Mouse (Mus musculus) induced T-regulatory cell, adult 2 months (primary cell): Measurements from ENCODE around the gene Olfr1128.
"Not testable (repeated sequence)": the region's sequence is repeated elsewhere in the genome, so short reads cannot be mapped to it uniquely, and the experiment has no call there.

Experiments
- DNase-seq: peaks from one replicate; pipeline ENCODE4 v3.0.0-alpha.2; 2012; ENCODE audit warnings: low read depth

The Olfr1128 gene

GRCm38 (mm10) chr2:87545442-87545841, at the start of gene Olfr1128:
TSS of gene Olfr1128 (minus strand) at chr2:87545542.
- no peak for DNase-seq

- not testable (repeated sequence) for DNase-seq
These were observed 28.3 kb upstream of the Olfr1128 start, which contains the start of gene Olfr1129 for GRCm38 (mm10) chr2:87573602-87574001. TSS of gene Olfr1129 (plus strand) at chr2:87573902.

GRCm38 (mm10) chr2:87534826-87535225, 10.5 kb downstream of the Olfr1128 start:
- DNase-seq: no peak

GRCm38 (mm10) chr2:87531496-87531895, 13.8 kb downstream of the Olfr1128 start, which contains the start of gene Olfr153:
TSS of gene Olfr153 (plus strand) at chr2:87531796.
- no peak for DNase-seq

- DNase-seq: not testable (repeated sequence)
These were observed 19.3 kb downstream of the Olfr1128 start for GRCm38 (mm10) chr2:87525899-87526616.

- DNase-seq: no peak
These were observed 24.7 kb downstream of the Olfr1128 start for GRCm38 (mm10) chr2:87520651-87521050.

GRCm38 (mm10) chr2:87516581-87516980, 28.8 kb downstream of the Olfr1128 start:
- no peak for DNase-seq

- DNase-seq: no peak
These were observed 29.8 kb downstream of the Olfr1128 start for GRCm38 (mm10) chr2:87515457-87516060.

- DNase-seq: no peak
These were observed 30.3 kb downstream of the Olfr1128 start for GRCm38 (mm10) chr2:87515046-87515445.

GRCm38 (mm10) chr2:87506265-87506664, 39.1 kb downstream of the Olfr1128 start, which contains the start of gene Pramel6:
TSS of gene Pramel6 (plus strand) at chr2:87506565.
- DNase-seq: no peak

- not testable (repeated sequence) for DNase-seq
These were observed 48.3 kb downstream of the Olfr1128 start, which contains the start of gene Pramel7 for GRCm38 (mm10) chr2:87496993-87497392. TSS of gene Pramel7 (minus strand) at chr2:87497093.
